Mouse (Mus musculus): ENCODE data around the gene Tnrc18.

DNA sequence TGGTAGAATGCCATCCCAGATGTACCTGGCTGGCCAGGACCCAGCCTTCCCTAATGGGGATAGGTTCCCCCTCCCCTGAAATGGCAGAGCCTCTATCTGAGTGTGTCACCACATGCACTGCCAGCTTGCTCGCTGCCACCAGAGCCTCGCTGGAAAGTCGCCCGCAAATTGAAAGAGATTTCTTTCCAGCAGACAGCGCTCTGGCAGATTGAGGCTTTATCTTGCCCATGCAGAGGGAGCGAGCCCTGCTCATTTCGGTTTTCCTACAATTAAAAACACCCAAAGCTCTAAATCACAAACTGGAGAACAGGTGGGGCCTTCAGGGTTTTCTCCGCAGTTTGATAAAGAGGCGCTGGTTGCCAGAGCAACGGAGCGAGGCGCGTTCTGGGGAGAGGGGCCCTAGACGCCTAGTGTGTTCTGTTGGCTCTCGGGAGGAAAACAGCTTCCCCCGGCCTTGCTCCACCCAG is 40.3 kb upstream of the Tnrc18 start:
- TF ChIP-seq CTCF (IDR thresholded peaks at IDR 0.05; ENCODE audit: control insufficient read depth, insufficient read depth, low read length), result no peak
- no peak for TF ChIP-seq POLR2A (IDR thresholded peaks at IDR 0.05; ENCODE audit: borderline replicate concordance, control insufficient read depth, low read depth, low read length)

Measured in bone marrow, adult 2 months (tissue).